Mouse (Mus musculus): Measurements from ENCODE around the gene Mpi. TPM values are rescaled to one million over a fixed set of nuclear protein-coding genes. Genes with fewer than 3 reads are reported as not detected.
A peak's percentile ranks its signal among the peaks of the same experiment; 100 is the strongest.

Gene Mpi
- total RNA-seq (2022), result 100 to 1,000 TPM; 127 to 162 (median 147) TPM

DNA sequence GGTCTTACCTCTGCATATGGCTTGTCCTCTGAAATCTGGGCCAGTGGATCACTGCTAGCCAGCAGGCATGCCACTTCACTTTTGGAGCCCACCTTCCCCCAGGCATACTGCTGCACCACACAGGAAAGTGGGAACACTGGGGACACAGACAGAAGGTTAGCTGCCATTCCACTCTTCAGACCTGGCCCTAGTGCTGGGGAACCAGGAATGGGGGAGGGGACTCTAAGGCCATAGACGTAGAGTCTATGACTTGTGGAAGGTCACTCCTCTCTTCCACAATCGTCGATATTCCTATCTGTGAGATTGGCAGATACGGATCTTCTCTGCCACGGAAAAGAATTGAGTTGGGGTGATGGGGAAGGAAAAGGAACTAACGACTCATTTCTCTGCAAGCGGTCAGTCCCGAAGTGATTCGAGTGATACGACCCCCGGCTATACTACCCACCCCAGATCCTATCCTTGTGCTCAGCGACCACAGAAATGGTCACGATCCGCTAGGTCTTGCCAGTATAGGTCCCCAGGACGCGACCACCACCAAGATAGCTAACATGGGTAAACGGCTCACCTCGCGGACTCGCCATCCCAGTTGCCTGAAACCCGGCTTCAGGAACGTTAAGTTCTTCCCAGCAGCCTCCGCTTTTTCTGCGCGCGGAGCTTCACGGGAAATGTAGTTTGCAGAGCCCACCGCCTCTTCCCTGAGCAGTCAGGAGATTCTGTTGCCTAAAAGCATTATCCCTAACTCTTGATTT is at the start of gene Mpi:
Mpi (minus strand) TSS at position 625 of the 749 bp plus-strand sequence.
- peak; percentile 63 for DNase-seq (ENCODE audit: low spot score)

DNA sequence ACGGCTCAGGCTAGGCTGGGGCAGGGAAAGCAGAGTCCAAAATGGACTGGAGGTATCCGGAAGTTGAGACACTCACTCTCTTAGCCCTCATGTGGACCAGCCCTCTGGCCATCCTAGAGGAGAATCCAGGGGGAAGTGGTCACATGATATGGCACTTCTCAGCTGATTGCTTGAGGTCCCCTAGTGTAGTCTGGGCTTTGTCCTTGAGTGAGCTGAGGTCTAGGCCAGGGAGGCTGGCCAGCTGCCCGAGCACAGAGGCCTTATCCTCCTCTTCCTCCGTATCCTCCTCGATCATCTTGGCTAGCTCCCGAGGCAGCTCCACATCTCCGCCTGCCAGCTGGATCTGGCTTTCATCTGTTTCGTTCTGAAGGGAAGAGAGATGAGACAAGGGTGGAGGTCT is 49.5 kb upstream of the Mpi start:
- DNase-seq (ENCODE audit: low spot score), result no peak

DNA sequence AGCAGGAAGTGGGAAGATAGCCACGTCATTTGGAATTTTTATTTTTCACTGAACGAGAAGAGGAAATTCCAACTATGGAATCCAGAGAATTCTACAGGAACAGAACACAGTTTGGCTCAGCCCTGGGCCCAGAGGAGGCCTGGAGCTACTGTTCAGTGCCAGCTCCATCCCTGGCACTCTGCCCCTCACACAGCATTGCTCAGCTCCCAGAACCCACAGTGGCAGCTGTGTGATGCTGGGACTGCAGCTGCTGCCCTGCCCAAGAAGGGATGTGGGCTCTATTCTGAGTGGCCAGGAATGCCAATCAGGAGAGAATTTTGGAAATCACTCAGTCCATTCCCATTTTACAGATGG is 48.8 kb upstream of the Mpi start:
- no peak for DNase-seq (ENCODE audit: low spot score)

- DNase-seq (ENCODE audit: low spot score), result no peak
Measured at GRCm38 (mm10) chr9:57600620-57601352, 48.2 kb upstream of the Mpi start.

DNA sequence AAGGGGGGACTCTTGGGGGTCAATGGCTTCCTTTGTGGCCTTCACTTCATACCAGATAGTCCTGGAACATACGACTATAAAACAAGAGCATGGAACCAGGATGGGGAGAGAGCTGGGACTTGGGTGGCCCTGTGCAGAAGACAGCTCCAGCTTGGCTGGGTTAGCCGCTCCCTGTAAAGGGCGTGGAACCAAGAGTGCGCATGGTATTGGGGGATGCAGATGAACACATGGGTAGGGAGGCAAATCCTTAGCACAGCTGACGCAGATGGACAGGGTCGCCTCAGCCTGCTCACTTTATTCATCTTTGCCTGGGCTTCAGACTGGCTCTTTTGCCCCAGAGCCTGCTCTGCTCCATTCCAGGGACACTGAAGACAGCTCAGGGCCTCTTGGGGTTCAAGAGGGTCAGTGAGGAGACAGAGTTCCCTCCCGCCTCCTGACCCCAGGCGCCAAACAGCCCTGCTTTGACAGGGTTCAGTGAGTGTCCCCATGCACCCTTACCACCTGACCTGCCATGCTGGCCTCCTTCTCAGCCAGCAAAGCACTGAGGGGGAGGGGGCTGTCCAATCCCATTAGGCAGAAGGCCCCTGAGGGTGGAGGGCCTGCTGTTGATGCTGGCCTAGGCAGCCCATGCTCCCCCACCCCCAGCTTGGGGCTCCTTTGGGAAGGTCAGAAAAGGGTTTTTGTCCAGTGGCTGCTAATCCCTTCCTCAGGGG is 46.4 kb upstream of the Mpi start:
- no peak for DNase-seq (ENCODE audit: low spot score)

- DNase-seq (ENCODE audit: low spot score), result no peak
Measured at GRCm38 (mm10) chr9:57597929-57598382, 45.4 kb upstream of the Mpi start.

- no peak for DNase-seq (ENCODE audit: low spot score)
Measured at GRCm38 (mm10) chr9:57597265-57597664, 44.7 kb upstream of the Mpi start.

DNA sequence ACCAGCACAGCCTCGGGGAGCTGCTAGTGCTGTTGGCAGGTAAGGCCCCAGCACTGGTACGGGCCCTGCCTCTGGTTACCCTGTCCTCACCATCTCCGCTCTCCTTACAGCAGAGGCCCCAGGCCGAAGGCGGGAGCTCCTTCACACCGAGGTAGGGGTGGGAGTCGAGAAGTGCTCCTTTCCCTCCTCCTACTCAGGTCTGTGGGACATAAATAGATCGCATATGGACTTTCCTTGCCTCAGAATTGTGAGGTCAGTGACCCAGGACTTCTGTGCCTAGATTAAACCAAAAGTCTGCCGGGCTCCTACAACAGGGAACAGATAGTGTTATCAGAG is 41.6 kb upstream of the Mpi start:
- DNase-seq (ENCODE audit: low spot score), result no peak

DNA sequence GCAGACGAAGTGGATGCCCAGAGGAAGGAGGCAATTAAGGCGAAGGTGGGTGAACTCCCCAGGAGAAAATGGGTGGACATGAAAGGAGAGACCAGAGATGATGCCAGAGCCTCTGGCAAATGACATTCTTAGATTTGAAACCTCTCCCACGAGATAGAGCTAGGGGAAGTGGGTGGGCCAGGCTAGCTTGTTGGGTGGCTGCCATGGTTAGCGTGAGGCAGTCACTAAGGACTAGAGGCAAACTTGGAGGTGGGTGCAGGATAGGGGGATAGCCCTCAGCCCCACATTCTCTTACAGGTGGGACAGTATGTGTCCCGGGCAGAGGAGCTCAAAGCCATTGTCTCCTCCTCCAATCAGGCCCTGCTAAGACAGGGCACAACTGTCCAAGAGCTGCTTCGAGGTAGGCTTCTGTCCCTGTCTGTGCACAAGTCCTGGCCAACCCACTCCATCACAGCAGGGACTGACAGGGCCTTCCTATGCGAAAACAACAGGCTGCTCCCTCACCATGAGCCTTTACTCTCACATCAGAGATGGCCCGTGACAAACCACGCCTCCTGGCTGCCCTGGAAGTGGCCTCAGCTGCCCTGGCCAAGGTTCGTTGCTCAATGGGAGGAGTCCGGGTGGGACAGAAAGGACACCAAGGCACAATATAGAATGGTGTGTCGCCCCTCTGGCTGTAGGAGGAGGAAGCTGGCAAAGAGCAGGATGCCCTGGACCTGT is 41.1 kb upstream of the Mpi start:
- no peak for DNase-seq (ENCODE audit: low spot score)

DNA sequence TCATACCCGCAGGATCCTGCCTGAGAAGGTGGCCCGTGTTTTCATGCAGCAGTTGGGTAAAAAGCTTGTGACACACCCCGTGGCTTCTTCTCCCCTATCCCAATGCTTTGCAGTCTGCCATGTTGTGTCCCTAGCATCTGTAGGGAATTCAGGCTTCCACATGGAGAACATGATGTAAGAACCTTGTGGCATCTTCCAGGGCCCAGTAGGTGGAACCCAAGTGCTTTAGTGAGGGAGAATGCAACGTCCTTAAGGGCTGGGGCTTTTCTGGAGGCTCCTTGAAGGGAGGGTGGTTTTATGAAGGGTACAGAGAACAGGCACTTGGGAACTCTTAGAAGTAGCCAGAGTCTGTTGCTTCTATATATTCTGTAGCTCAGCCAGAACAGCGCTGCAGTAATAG is 38.2 kb upstream of the Mpi start:
- no peak for DNase-seq (ENCODE audit: low spot score)

DNA sequence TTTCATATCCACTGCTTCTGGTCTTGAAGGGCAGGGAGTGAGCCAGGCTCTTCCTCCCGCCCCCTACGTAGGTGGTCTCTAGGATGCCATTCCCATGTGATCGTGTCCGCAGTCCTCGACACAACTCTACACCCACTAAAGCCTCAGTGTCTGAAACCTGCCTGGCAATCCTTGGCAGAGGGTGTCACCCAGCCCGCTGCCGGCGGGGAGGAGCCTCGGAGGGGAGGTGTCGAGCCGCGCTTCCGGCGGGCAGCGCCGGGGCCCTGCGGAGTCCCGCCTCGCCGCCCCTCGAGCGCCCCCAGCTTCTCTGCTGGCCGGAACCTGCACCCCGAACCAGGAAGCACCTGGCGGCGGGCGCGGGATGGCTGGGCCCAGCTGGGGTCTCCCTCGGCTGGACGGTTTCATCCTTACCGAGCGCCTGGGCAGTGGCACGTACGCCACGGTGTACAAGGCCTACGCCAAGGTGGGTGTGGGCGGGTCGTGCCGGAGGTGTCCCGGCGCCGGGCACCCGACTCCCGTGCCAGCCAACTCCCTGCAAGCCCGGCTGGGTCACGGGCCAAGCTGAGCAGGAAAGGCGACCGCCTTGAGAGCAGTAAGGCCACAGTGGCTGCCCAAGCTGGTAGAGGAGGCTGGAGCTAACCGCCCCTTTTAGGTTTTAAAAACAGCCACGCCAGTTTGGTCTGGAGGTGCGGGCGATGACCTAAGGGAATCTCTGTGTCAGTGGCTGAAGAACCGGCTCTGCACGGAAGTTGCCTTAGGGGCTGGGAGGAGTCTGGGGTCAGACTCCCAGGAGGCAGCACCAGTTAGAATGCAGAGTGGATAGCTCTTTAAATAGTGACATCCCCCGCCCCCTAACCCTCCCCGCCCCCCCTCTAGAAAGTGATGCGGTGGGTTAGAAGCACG is 36.9 kb upstream of the Mpi start, which contains the start of gene Ulk3:
Ulk3 (plus strand) TSS at position 229 of the 903 bp plus-strand sequence.
- peak; percentile 77 for DNase-seq (ENCODE audit: low spot score)

- no peak for DNase-seq (ENCODE audit: low spot score)
Measured at GRCm38 (mm10) chr9:57584991-57585390, 32.4 kb upstream of the Mpi start.

- DNase-seq (ENCODE audit: low spot score), result no peak
Measured at GRCm38 (mm10) chr9:57577144-57577849, 24.7 kb upstream of the Mpi start.

DNA sequence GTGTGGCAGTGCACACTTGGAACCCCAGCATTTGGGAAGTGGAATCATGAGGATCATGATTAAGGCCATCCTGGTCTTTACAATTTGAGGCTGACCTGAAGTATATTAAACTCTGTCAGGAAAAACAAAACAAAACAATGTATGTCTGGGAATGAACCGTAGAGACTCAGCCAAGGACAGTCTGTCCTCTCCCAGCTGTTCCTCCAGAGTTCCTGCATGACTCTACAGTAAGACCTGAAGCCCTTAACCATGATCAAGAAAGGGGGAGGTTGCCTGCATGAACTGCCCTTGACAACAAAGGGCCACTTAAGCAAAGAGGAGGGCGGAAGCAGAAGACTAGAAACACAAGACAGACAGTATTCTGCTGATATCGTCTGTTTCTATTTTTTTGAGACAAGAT is 23.0 kb upstream of the Mpi start:
- DNase-seq (ENCODE audit: low spot score), result no peak

- DNase-seq (ENCODE audit: low spot score), result no peak
Measured at GRCm38 (mm10) chr9:57574397-57574796, 21.8 kb upstream of the Mpi start.

- DNase-seq (ENCODE audit: low spot score), result no peak
Measured at GRCm38 (mm10) chr9:57568500-57568899, 15.9 kb upstream of the Mpi start.

- DNase-seq (ENCODE audit: low spot score), result no peak
Measured at GRCm38 (mm10) chr9:57566846-57567245, 14.3 kb upstream of the Mpi start.

GRCm38 (mm10) chr9:57565741-57566221 is 13.2 kb upstream of the Mpi start:
- no peak for DNase-seq (ENCODE audit: low spot score)

DNA sequence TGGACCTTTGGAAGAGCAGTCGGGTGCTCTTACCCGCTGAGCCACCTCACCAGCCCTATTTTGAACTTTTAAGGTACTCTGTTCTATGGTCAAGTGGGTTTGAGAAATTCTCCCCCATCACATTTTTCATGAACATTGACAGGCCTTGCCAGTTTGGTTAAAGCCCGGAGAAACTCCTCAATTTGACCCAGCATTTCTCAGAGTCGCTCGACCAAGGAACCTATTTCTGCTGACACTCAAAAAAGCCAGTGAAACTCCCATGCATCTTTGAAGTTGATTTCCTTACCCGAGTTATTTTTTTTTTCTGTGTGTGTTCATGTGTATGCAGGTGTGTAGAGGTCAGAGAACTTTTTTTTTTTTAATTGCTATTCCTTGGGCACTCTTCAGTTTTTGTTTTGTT is 12.0 kb upstream of the Mpi start:
- DNase-seq (ENCODE audit: low spot score), result no peak

DNA sequence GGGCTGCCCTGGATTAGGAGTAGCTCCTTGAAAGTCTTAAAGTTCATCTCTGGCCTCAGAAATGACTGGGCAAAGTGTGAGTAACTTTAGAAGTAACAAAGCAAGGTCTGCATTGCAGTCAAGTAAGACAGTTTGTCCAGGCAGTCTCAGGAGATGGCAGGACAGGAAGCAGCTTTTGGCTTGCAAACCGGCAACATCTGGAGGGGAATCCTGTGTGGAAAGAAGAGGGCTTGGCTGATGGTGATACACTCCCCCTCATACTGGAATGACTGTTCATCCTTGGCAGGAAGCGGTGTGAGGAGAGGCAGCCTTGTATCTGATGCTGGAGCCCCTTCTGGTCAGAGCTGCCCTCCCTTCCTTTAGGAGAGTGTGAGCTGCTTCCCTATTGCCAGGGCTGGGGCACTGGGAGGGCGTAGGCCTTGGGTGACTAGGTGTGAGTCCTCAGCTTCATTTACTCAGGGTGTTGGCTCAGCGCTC is 10.4 kb upstream of the Mpi start:
- DNase-seq (ENCODE audit: low spot score), result peak; percentile 72
